Mouse (Mus musculus) forebrain, embryonic 13.5 days (tissue): Measurements from ENCODE around the gene Ccdc47. TPM values are rescaled to one million over a fixed set of nuclear protein-coding genes. Genes with fewer than 3 reads are reported as not detected.
A peak's percentile ranks its signal among the peaks of the same experiment; 100 is the strongest.

ENCODE experiments used
- ATAC-seq: fragments of 200-750 bp; cut with Nextera tagmentation; 2 replicates; pipeline ENCODE4 v1.8.0; 2017
- H3K27ac ChIP-seq: fragments of 300-500 bp; sonication (generic); 2 replicates; pipeline ENCODE4 v1.5.1; 2015; ENCODE audit warnings: inconsistent platforms, mild to moderate bottlenecking, moderate library complexity
- H3K27me3 ChIP-seq: fragments of 300-500 bp; sonication (generic); 2 replicates; pipeline ENCODE4 v1.6.1; 2015; ENCODE audit warnings: mild to moderate bottlenecking, inconsistent platforms
- H3K36me3 ChIP-seq: fragments of 300-500 bp; sonication (generic); 2 replicates; pipeline ENCODE4 v1.6.1; 2015; ENCODE audit warnings: mild to moderate bottlenecking, inconsistent platforms; ENCODE audit not compliant: poor library complexity, severe bottlenecking
- H3K4me1 ChIP-seq: fragments of 300-500 bp; sonication (generic); 2 replicates; pipeline ENCODE4 v1.6.1; 2015; ENCODE audit warnings: inconsistent platforms
- H3K4me2 ChIP-seq: fragments of 300-500 bp; sonication (generic); 2 replicates; pipeline ENCODE4 v1.6.1; 2015; ENCODE audit warnings: inconsistent platforms, mild to moderate bottlenecking, moderate library complexity
- H3K4me3 ChIP-seq: fragments of 300-500 bp; sonication (generic); 2 replicates; pipeline ENCODE4 v1.5.1; 2015; ENCODE audit warnings: mild to moderate bottlenecking, inconsistent platforms
- H3K9ac ChIP-seq: fragments of 300-500 bp; sonication (generic); 2 replicates; pipeline ENCODE4 v1.6.1; 2015; ENCODE audit warnings: mild to moderate bottlenecking, inconsistent platforms
- H3K9me3 ChIP-seq: fragments of 300-500 bp; sonication (generic); replicated peaks from 2 replicates; pipeline ENCODE4 v1.6.1; 2016; ENCODE audit warnings: inconsistent platforms
- WGBS: fragments of 180-500 bp; shearing (Covaris S2); methylation state at CpG from one replicate; pipeline ENCODE4 v1.1.7; 2015; 5-methylcytosine and 5-hydroxymethylcytosine counted together
- polyA plus RNA-seq: library from polyadenylated mRNA; unstranded; fragments of >200 nt; fragmentation: Nextera tagmentation; extraction: Ambion mirVana; gene quantifications from 2 replicates; pipeline ENCODE4 v1.2.1, GENCODE M21; 2015

Gene Ccdc47
- polyA plus RNA-seq, 1 experiment from 2014 or later = 78.6 TPM

GRCm38 (mm10) chr11:106174372-106174771 lies 41.8 kb downstream of the Ccdc47 start:
- peaks cover 24% of the 10 kb centered on the region for H3K36me3 ChIP-seq
- no peaks in the 10 kb centered on the region for H3K4me1 ChIP-seq
- H3K27me3 ChIP-seq = no peaks in the 10 kb centered on the region
- H3K9me3 ChIP-seq = no peaks in the 10 kb centered on the region
- no peak overlapping the region for H3K27ac ChIP-seq
- H3K9ac ChIP-seq = no peak overlapping the region
- H3K4me2 ChIP-seq = no peak overlapping the region
- no peak overlapping the region for H3K4me3 ChIP-seq
- ATAC-seq = no peak
- 84% methylated on average over 5 of the region's 5 CpGs for WGBS

GRCm38 (mm10) chr11:106173228-106173627 lies 42.9 kb downstream of the Ccdc47 start:
- Histone ChIP-seq H3K27me3 (no peaks in the 10 kb centered on the region), H3K9ac (no peak overlapping the region; the same call in 1 of the 2 replicates), H3K27ac (no peak overlapping the region), H3K9me3 (no peaks in the 10 kb centered on the region), H3K4me1 (no peaks in the 10 kb centered on the region), H3K36me3 (peaks cover 31% of the 10 kb centered on the region), H3K4me2 (no peak overlapping the region), H3K4me3 (no peak overlapping the region)
- no peak for ATAC-seq
- 98% methylated on average over 2 of the region's 2 CpGs for WGBS

DNA sequence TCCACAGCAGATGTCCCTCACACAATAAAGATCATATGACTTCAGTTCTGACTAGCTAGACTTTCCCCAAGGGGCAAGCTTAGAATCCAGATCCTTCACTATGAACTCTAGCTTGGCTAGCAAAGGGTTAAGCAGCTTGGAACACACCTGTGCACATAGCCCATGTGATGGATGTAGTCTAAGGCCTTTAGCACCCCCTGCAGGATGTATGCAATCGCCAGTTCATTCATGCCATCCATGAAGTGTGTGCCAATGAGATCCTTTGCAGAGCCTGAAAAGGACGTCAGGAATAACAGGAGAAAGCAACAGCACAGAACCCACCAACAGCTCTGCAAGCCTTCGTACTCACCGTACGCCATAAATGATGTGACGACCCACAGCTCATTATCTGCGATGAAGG lies 45.3 kb downstream of the Ccdc47 start:
- no peak for ATAC-seq
- Histone ChIP-seq H3K36me3 (peaks cover 52% of the 10 kb centered on the region), H3K9me3 (no peaks in the 10 kb centered on the region), H3K9ac (no peak overlapping the region), H3K4me2 (no peak overlapping the region), H3K27ac (no peak overlapping the region), H3K27me3 (no peaks in the 10 kb centered on the region), H3K4me3 (no peak overlapping the region), H3K4me1 (no peaks in the 10 kb centered on the region)
- 73% methylated on average over 7 of the region's 7 CpGs for WGBS

GRCm38 (mm10) chr11:106167435-106167834 lies 48.7 kb downstream of the Ccdc47 start:
- no peak overlapping the region for H3K4me3 ChIP-seq
- 85% methylated on average over 5 of the region's 5 CpGs for WGBS
- ATAC-seq = no peak
- H3K27me3 ChIP-seq = no peaks in the 10 kb centered on the region
- peaks cover 79% of the 10 kb centered on the region for H3K36me3 ChIP-seq
- H3K9me3 ChIP-seq = no peaks in the 10 kb centered on the region
- H3K4me2 ChIP-seq = no peak overlapping the region
- no peak overlapping the region for H3K9ac ChIP-seq
- no peak overlapping the region for H3K27ac ChIP-seq
- H3K4me1 ChIP-seq = no peaks in the 10 kb centered on the region

GRCm38 (mm10) chr11:106164601-106165180 lies 51.5 kb downstream of the Ccdc47 start:
- 96% methylated on average over 16 of the region's 16 CpGs for WGBS
- Histone ChIP-seq H3K4me3 (no peak overlapping the region), H3K27ac (no peak overlapping the region), H3K4me1 (peaks cover 12% of the 10 kb centered on the region), H3K9ac (no peak overlapping the region), H3K9me3 (no peaks in the 10 kb centered on the region), H3K36me3 (peaks cover 63% of the 10 kb centered on the region), H3K4me2 (no peak overlapping the region), H3K27me3 (no peaks in the 10 kb centered on the region)
- ATAC-seq = no peak

DNA sequence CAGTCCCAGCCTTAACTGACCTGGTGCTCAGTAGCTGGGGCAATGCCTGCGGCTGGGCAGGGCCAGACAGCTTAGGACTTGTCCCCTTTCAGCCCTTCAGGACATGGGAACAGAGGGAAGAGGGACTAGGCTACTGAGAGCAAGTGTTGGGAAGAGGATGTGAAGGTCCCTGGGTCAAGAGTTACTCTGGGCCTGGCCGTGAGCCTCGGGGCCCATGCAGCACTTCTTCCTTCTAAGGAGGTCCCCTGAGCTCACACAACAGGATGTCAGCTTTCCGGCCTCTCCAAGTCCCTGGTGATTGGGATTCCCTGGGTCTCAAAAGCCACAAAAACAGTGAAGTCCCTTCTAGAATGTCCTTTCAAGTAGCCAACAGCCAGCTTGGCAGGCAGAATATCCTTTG lies 52.6 kb downstream of the Ccdc47 start:
- WGBS = 91% methylated on average over 4 of the region's 4 CpGs
- no peak for ATAC-seq
- no peak overlapping the region for H3K9ac ChIP-seq

DNA sequence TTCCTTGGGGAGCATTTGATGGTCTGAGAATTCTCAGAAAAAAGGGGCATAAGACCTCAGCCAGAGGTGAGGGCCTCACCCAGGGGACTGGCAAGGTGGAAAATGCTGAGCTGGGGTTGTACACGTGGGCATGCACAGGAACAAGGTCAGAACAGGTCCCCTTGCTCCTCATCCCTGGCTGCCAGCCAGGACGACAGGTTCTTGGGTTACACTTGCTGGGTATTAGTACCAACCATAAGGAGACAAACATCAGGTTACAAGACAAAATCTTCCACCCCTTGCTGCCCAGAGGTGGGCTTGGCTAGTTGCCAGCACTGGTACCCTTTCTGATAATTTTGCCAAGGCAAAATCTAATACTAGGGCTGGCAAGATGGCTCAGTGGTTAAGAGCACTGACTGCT lies 53.9 kb downstream of the Ccdc47 start:
- Histone ChIP-seq H3K36me3 (peaks cover 57% of the 10 kb centered on the region), H3K9ac (no peak overlapping the region), H3K27me3 (no peaks in the 10 kb centered on the region), H3K9me3 (no peaks in the 10 kb centered on the region), H3K4me3 (no peak overlapping the region), H3K27ac (no peak overlapping the region; the same call in 1 of the 2 replicates), H3K4me1 (peaks cover 33% of the 10 kb centered on the region), H3K4me2 (no peak overlapping the region)
- WGBS = 98% methylated on average over 2 of the region's 2 CpGs
- no peak for ATAC-seq

More for the DNA sequence above, 52.6 kb downstream of the Ccdc47 start:
- Histone ChIP-seq H3K4me1 (peaks cover 21% of the 10 kb centered on the region), H3K9me3 (no peaks in the 10 kb centered on the region), H3K27ac (no peak overlapping the region), H3K36me3 (peaks cover 57% of the 10 kb centered on the region), H3K4me3 (no peak overlapping the region), H3K27me3 (no peaks in the 10 kb centered on the region), H3K4me2 (no peak overlapping the region)

DNA sequence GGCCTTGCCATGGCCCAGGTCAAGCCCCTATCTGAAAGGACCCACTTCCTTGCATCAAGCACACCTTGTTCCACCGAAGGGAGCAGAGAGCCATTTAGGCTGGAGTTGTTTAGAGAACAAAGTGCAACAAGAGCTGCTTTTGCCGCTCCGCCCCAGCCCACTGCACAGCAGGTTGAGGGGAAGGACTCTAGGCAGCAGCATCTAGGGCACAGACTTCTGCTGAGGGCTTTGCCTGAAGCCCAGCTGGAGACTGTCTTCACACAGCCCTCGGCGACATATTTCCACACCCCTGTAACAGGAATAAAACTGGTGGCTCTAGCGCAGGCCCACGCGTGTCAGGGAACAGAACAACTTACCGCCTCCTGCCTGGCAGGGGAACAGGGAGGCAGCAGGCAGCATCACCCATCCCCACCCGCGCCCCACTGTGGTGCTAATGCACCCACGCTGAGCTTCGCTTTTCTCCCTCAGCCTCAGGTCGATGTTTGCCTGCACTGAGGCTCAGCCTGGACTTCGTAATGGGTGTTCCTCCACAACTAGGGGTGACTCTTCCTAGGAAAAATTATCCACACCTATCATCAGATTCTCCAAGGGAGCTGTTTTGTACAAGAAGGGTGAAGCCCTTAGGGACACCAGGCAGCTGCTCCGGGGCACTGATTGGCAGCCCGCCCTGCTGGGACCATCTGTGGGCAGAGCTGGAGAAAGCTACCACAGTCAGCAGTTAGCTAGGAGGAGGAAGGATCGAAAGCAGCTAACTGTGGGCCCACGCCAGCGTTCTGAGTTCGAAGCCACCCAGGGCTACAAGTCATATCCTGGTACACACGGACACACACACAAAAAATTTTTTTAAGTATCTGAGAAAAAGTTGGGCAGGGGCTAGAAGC lies 55.1 kb downstream of the Ccdc47 start, which contains the start of the genes Gm10840 and Limd2:
Gm10840 (plus strand) TSS at position 10 of the 881 bp plus-strand sequence.
Limd2 (minus strand) TSS at position 20 of the 881 bp plus-strand sequence.
- Histone ChIP-seq H3K4me3 (peak within 1 kb of the TSS; percentile 85), H3K36me3 (peaks cover 59% of the 10 kb centered on the region), H3K9ac (peak within 1 kb of the TSS; percentile 97), H3K4me2 (peak within 1 kb of the TSS; percentile 97), H3K27ac (peak within 1 kb of the TSS; percentile 99), H3K27me3 (no peaks in the 10 kb centered on the region), H3K4me1 (peaks cover 35% of the 10 kb centered on the region), H3K9me3 (no peaks in the 10 kb centered on the region)
- peak; percentile 50 for ATAC-seq
- WGBS = 24% methylated on average over 22 of the region's 22 CpGs

- H3K9me3 ChIP-seq = no peaks in the 10 kb centered on the region
- H3K4me1 ChIP-seq = peaks cover 38% of the 10 kb centered on the region
- peak overlapping the region; percentile 99 for H3K27ac ChIP-seq
- under 1% methylated on average over 66 of the region's 106 CpGs for WGBS
- peak overlapping the region; percentile 97 for H3K4me2 ChIP-seq
- H3K36me3 ChIP-seq = peaks cover 61% of the 10 kb centered on the region
- H3K9ac ChIP-seq = peak overlapping the region; percentile 97
- H3K4me3 ChIP-seq = peak overlapping the region; percentile 85
- H3K27me3 ChIP-seq = no peaks in the 10 kb centered on the region
- peak; percentile 74 for ATAC-seq
Observed at GRCm38 (mm10) chr11:106159921-106160840, 56.0 kb downstream of the Ccdc47 start.

GRCm38 (mm10) chr11:106159216-106159920 lies 56.8 kb downstream of the Ccdc47 start:
- peak overlapping the region; percentile 97 for H3K9ac ChIP-seq
- H3K27me3 ChIP-seq = no peaks in the 10 kb centered on the region
- H3K36me3 ChIP-seq = peaks cover 61% of the 10 kb centered on the region
- ATAC-seq = peak; percentile 60
- H3K4me2 ChIP-seq = peak overlapping the region; percentile 97
- WGBS = under 1% methylated on average over 25 of the region's 25 CpGs
- no peaks in the 10 kb centered on the region for H3K9me3 ChIP-seq
- H3K27ac ChIP-seq = peak overlapping the region; percentile 99
- H3K4me3 ChIP-seq = peak overlapping the region; percentile 85
- H3K4me1 ChIP-seq = peaks cover 38% of the 10 kb centered on the region

GRCm38 (mm10) chr11:106158930-106159215 lies 57.3 kb downstream of the Ccdc47 start:
- Histone ChIP-seq H3K9ac (peak overlapping the region; percentile 97), H3K4me2 (peak overlapping the region; percentile 97), H3K27me3 (no peaks in the 10 kb centered on the region), H3K36me3 (peaks cover 61% of the 10 kb centered on the region), H3K4me3 (peak overlapping the region; percentile 85), H3K9me3 (no peaks in the 10 kb centered on the region), H3K4me1 (peaks cover 38% of the 10 kb centered on the region), H3K27ac (peak overlapping the region; percentile 99)
- ATAC-seq = 0 out of 2 replicates have a peak, but pooled peaks have one; percentile 3
- 36% methylated on average over 9 of the region's 9 CpGs for WGBS
